Mouse (Mus musculus) splenic B cell, adult 2 months (primary cell): ENCODE results near the gene Zbtb9.
A peak's percentile ranks its signal among the peaks of the same experiment; 100 is the strongest.

ENCODE experiments used
- DNase-seq: peaks from one replicate; pipeline ENCODE4 v3.0.0-alpha.2; 2011; ENCODE audit warnings: low read depth, low spot score
- H3K27me3 ChIP-seq: 2 replicates; pipeline ENCODE4 v1.6.1; 2012; ENCODE audit warnings: mild to moderate bottlenecking, low read length, moderate library complexity, mixed read lengths; ENCODE audit not compliant: control insufficient read depth, poor library complexity, insufficient read depth, severe bottlenecking
- H3K36me3 ChIP-seq: 2 replicates; pipeline ENCODE4 v1.6.1; 2012; ENCODE audit warnings: mild to moderate bottlenecking, low read length, moderate library complexity, mixed read lengths; ENCODE audit not compliant: control insufficient read depth, poor library complexity, insufficient read depth, severe bottlenecking

Gene Zbtb9

GRCm38 (mm10) chr17:26941031-26941789 is 31.8 kb upstream of the Zbtb9 start, which contains the start of gene Syngap1:
TSS of gene Syngap1 (plus strand) at chr17:26941253.
- H3K36me3 ChIP-seq: peaks cover 6% of the 10 kb centered on the region; the same call in 1 of the 2 replicates
- no peak for DNase-seq
- H3K27me3 ChIP-seq: peaks cover 2% of the 10 kb centered on the region; the same call in 1 of the 2 replicates

GRCm38 (mm10) chr17:26941841-26942570 is 31.0 kb upstream of the Zbtb9 start:
- Histone ChIP-seq H3K27me3 (peaks cover 2% of the 10 kb centered on the region; the same call in 1 of the 2 replicates), H3K36me3 (0 out of 2 replicates have a peak, but pooled peaks cover 4% of the 10 kb centered on the region)
- no peak for DNase-seq

- H3K27me3 ChIP-seq: peaks cover 6% of the 10 kb centered on the region; the same call in 1 of the 2 replicates
- no peaks in the 10 kb centered on the region for H3K36me3 ChIP-seq
- no peak for DNase-seq
Observed at GRCm38 (mm10) chr17:26945824-26946495, 27.0 kb upstream of the Zbtb9 start.

GRCm38 (mm10) chr17:26946567-26946966 is 26.4 kb upstream of the Zbtb9 start:
- no peak for DNase-seq
- Histone ChIP-seq H3K27me3 (peaks cover 4% of the 10 kb centered on the region; the same call in 1 of the 2 replicates), H3K36me3 (no peaks in the 10 kb centered on the region)

GRCm38 (mm10) chr17:26947231-26948100 is 25.5 kb upstream of the Zbtb9 start:
- Histone ChIP-seq H3K36me3 (no peaks in the 10 kb centered on the region), H3K27me3 (peaks cover 4% of the 10 kb centered on the region; the same call in 1 of the 2 replicates)
- no peak for DNase-seq

GRCm38 (mm10) chr17:26948316-26949050 is 24.5 kb upstream of the Zbtb9 start:
- no peaks in the 10 kb centered on the region for H3K36me3 ChIP-seq
- H3K27me3 ChIP-seq: peaks cover 4% of the 10 kb centered on the region; the same call in 1 of the 2 replicates
- DNase-seq: no peak

- H3K36me3 ChIP-seq: no peaks in the 10 kb centered on the region
- peaks cover 4% of the 10 kb centered on the region; the same call in 1 of the 2 replicates for H3K27me3 ChIP-seq
- DNase-seq: peak; percentile 50
Observed at GRCm38 (mm10) chr17:26949051-26949577, 23.9 kb upstream of the Zbtb9 start.

GRCm38 (mm10) chr17:26949866-26950265 is 23.1 kb upstream of the Zbtb9 start:
- no peaks in the 10 kb centered on the region for H3K36me3 ChIP-seq
- peaks cover 4% of the 10 kb centered on the region; the same call in 1 of the 2 replicates for H3K27me3 ChIP-seq
- no peak for DNase-seq

GRCm38 (mm10) chr17:26950560-26951288 is 22.2 kb upstream of the Zbtb9 start:
- no peaks in the 10 kb centered on the region for H3K36me3 ChIP-seq
- H3K27me3 ChIP-seq: peaks cover 4% of the 10 kb centered on the region; the same call in 1 of the 2 replicates
- DNase-seq: no peak

- peaks cover 4% of the 10 kb centered on the region; the same call in 1 of the 2 replicates for H3K27me3 ChIP-seq
- H3K36me3 ChIP-seq: no peaks in the 10 kb centered on the region
- peak; percentile 89 for DNase-seq
Observed at GRCm38 (mm10) chr17:26951406-26951805, 21.6 kb upstream of the Zbtb9 start.

GRCm38 (mm10) chr17:26951952-26952877 is 20.8 kb upstream of the Zbtb9 start:
- no peak for DNase-seq
- Histone ChIP-seq H3K36me3 (no peaks in the 10 kb centered on the region), H3K27me3 (peaks cover 4% of the 10 kb centered on the region; the same call in 1 of the 2 replicates)

GRCm38 (mm10) chr17:26953201-26953600 is 19.8 kb upstream of the Zbtb9 start:
- H3K27me3 ChIP-seq: peaks cover 4% of the 10 kb centered on the region; the same call in 1 of the 2 replicates
- no peak for DNase-seq
- no peaks in the 10 kb centered on the region for H3K36me3 ChIP-seq
